Mouse (Mus musculus): ENCODE data around the gene Uvrag.

DNA sequence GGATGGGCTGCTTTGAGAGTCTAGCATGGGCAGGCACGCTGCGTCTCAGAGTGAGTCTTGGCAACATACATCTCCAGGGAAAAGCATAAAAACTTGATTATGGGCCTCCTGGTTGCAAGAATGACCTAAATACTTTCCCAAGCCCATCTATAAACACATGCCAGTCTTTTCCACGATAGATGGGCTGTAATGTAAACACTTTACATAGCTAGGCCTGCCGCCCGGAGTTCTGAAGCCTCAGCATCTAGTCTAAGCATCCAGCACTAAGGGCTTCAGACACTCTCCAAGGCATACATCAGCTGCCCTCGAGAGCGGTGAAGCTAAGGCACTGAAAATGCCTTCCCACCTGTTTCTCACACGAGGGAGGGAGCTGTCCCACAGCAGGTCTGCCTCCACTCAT, 229.7 kb downstream of the Uvrag start:
- TF ChIP-seq POLR2A (IDR thresholded peaks at IDR 0.05; ENCODE audit: low read depth, low read length) = no peak
- no peak for TF ChIP-seq CTCF (IDR thresholded peaks at IDR 0.05; ENCODE audit: borderline replicate concordance, insufficient read depth, low read length)
